Mouse (Mus musculus) myocyte (in vitro differentiated cells): ENCODE data around the gene M6pr. TPM values are rescaled to one million over a fixed set of nuclear protein-coding genes. Genes with fewer than 3 reads are reported as not detected.

Experiments
- H3K27me3 ChIP-seq: one replicate; pipeline ENCODE4 v1.6.1; 2011; ENCODE audit not compliant: control insufficient read depth, insufficient read depth, insufficient read length
- H3K36me3 ChIP-seq: one replicate; pipeline ENCODE4 v1.6.1; 2011; ENCODE audit not compliant: control insufficient read depth, insufficient read depth
- H3K4me2 ChIP-seq: one replicate; pipeline ENCODE4 v1.6.1; 2011; ENCODE audit warnings: low read depth, control low read depth
- H3K4me3 ChIP-seq: one replicate; pipeline ENCODE4 v1.5.1; 2011; ENCODE audit warnings: mild to moderate bottlenecking, control low read depth, moderate library complexity
- H3K79me2 ChIP-seq: one replicate; pipeline ENCODE4 v1.6.1; 2011; ENCODE audit not compliant: control insufficient read depth, insufficient read depth
- H3ac ChIP-seq: one replicate; pipeline ENCODE4 v1.6.1; 2011; ENCODE audit not compliant: control insufficient read depth, insufficient read length
- CEBPB ChIP-seq: IDR thresholded peaks from 2 replicates; pipeline ENCODE4 v1.6.1; 2011; ENCODE audit warnings: mild to moderate bottlenecking, moderate library complexity; ENCODE audit not compliant: poor library complexity, insufficient read depth, severe bottlenecking
- E2F4 ChIP-seq: IDR thresholded peaks from one replicate; pipeline ENCODE4 v1.6.1; 2011; ENCODE audit warnings: mild to moderate bottlenecking, control low read depth, moderate library complexity; ENCODE audit not compliant: insufficient read depth
- MAX ChIP-seq: IDR thresholded peaks from one replicate; pipeline ENCODE4 v1.6.1; 2011; ENCODE audit warnings: low read depth, mild to moderate bottlenecking, control low read depth
- MYOD1 ChIP-seq, 3 experiments: IDR thresholded peaks; one replicate each; pipeline ENCODE4 v1.6.1; 2011; ENCODE audit warnings: control low read depth in 2 of 3, low read depth in 2 of 3, mild to moderate bottlenecking in 2 of 3, moderate library complexity in 1 of 3; ENCODE audit not compliant: insufficient read length in 2 of 3, control insufficient read depth in 1 of 3
- MYOG ChIP-seq, 3 experiments: IDR thresholded peaks; one replicate each; pipeline ENCODE4 v1.6.1; 2011; ENCODE audit warnings: control low read depth in 2 of 3, low read depth in 2 of 3, mild to moderate bottlenecking in 2 of 3; ENCODE audit not compliant: insufficient read length in 2 of 3, control insufficient read depth in 1 of 3, insufficient read depth in 1 of 3
- POLR2A ChIP-seq: IDR thresholded peaks from one replicate; pipeline ENCODE4 v1.6.1; 2011; ENCODE audit warnings: low read depth, mild to moderate bottlenecking, control low read depth, moderate library complexity; ENCODE audit not compliant: insufficient read length
- POLR2AphosphoS2 ChIP-seq: IDR thresholded peaks from one replicate; pipeline ENCODE4 v1.6.1; 2011; ENCODE audit warnings: low read depth, control low read depth; ENCODE audit not compliant: insufficient read length
- REST ChIP-seq: IDR thresholded peaks from one replicate; pipeline ENCODE4 v1.6.1; 2011; ENCODE audit warnings: mild to moderate bottlenecking, control low read depth, moderate library complexity; ENCODE audit not compliant: insufficient read depth, insufficient read length
- SRF ChIP-seq: IDR thresholded peaks from one replicate; pipeline ENCODE4 v1.6.1; 2011; ENCODE audit warnings: low read depth; ENCODE audit not compliant: control insufficient read depth, insufficient read length
- TCF12 ChIP-seq: IDR thresholded peaks from one replicate; pipeline ENCODE4 v1.6.1; 2011; ENCODE audit warnings: mild to moderate bottlenecking, control low read depth; ENCODE audit not compliant: poor library complexity, insufficient read depth, severe bottlenecking
- TCF3 ChIP-seq: IDR thresholded peaks from one replicate; pipeline ENCODE4 v1.6.1; 2011; ENCODE audit warnings: low read depth, control low read depth; ENCODE audit not compliant: insufficient read length
- USF1 ChIP-seq: IDR thresholded peaks from one replicate; pipeline ENCODE4 v1.6.1; 2011; ENCODE audit warnings: low read depth, mild to moderate bottlenecking, control low read depth, moderate library complexity
- polyA plus RNA-seq: library from polyadenylated mRNA; unstranded; fragments of >200 nt; fragmentation: generic; extraction: Trizol; gene quantifications from one replicate; pipeline ENCODE4 v1.2.1, GENCODE M21; 2012; ENCODE audit warnings: missing spikeins

Gene M6pr
- polyA plus RNA-seq, 1 experiment, result 58.8 TPM

GRCm38 (mm10) chr6:122288263-122288662, 20.3 kb upstream of the M6pr start:
- H3ac ChIP-seq, result no peak overlapping the region
- TF ChIP-seq POLR2AphosphoS2, result no peak
- TF ChIP-seq MYOG (IDR thresholded peaks at IDR 0.05; ENCODE audit: control insufficient read depth in 1 of 3, insufficient read depth in 1 of 3, insufficient read length in 2 of 3, low read depth in 2 of 3), result no peak
- no peak for TF ChIP-seq MAX
- no peak for TF ChIP-seq CEBPB
- TF ChIP-seq TCF12, result no peak
- no peak for TF ChIP-seq REST
- no peak for TF ChIP-seq MYOD1 (IDR thresholded peaks at IDR 0.05; ENCODE audit: control insufficient read depth in 1 of 3, insufficient read length in 2 of 3, low read depth in 2 of 3)
- H3K36me3 ChIP-seq, result no peaks in the 10 kb centered on the region
- H3K4me3 ChIP-seq, result no peak overlapping the region
- no peaks in the 10 kb centered on the region for H3K27me3 ChIP-seq
- H3K4me2 ChIP-seq, result no peak overlapping the region
- no peaks in the 10 kb centered on the region for H3K79me2 ChIP-seq

GRCm38 (mm10) chr6:122289313-122289712, 19.2 kb upstream of the M6pr start:
- no peak overlapping the region for H3K4me2 ChIP-seq
- no peaks in the 10 kb centered on the region for H3K79me2 ChIP-seq
- no peaks in the 10 kb centered on the region for H3K27me3 ChIP-seq
- no peak overlapping the region for H3K4me3 ChIP-seq
- TF ChIP-seq E2F4 (no peak), TCF3 (no peak), MAX (no peak), MYOG (IDR thresholded peaks at IDR 0.05; ENCODE audit: control insufficient read depth in 1 of 3, insufficient read depth in 1 of 3, insufficient read length in 2 of 3, low read depth in 2 of 3) (no peak), REST (no peak), POLR2AphosphoS2 (no peak), USF1 (no peak), POLR2A (no peak), TCF12 (no peak), SRF (no peak), CEBPB (no peak)
- H3ac ChIP-seq, result no peak overlapping the region
- no peaks in the 10 kb centered on the region for H3K36me3 ChIP-seq

- Histone ChIP-seq H3K4me3 (no peak overlapping the region), H3K36me3 (no peaks in the 10 kb centered on the region), H3ac (no peak overlapping the region), H3K27me3 (no peaks in the 10 kb centered on the region), H3K79me2 (no peaks in the 10 kb centered on the region), H3K4me2 (no peak overlapping the region)
- no peak for TF ChIP-seq POLR2AphosphoS2
- no peak for TF ChIP-seq TCF3
- TF ChIP-seq MAX, result no peak
These were observed 18.3 kb upstream of the M6pr start for GRCm38 (mm10) chr6:122290253-122290652.

- Histone ChIP-seq H3K4me2 (no peak overlapping the region), H3K79me2 (no peaks in the 10 kb centered on the region)
- TF ChIP-seq TCF12 (no peak), POLR2A (no peak), E2F4 (no peak), MYOD1 (IDR thresholded peaks at IDR 0.05; ENCODE audit: control insufficient read depth in 1 of 3, insufficient read length in 2 of 3, low read depth in 2 of 3) (peak in 1 of 3 experiments; percentile 29)
These were observed 17.3 kb upstream of the M6pr start for GRCm38 (mm10) chr6:122291264-122291663.

GRCm38 (mm10) chr6:122291735-122292134, 16.8 kb upstream of the M6pr start:
- Histone ChIP-seq H3K4me2 (no peak overlapping the region), H3K4me3 (no peak overlapping the region), H3K27me3 (no peaks in the 10 kb centered on the region), H3K36me3 (no peaks in the 10 kb centered on the region), H3ac (no peak overlapping the region), H3K79me2 (no peaks in the 10 kb centered on the region)
- TF ChIP-seq TCF12 (no peak), REST (no peak), POLR2AphosphoS2 (no peak), MYOD1 (IDR thresholded peaks at IDR 0.05; ENCODE audit: control insufficient read depth in 1 of 3, insufficient read length in 2 of 3, low read depth in 2 of 3) (no peak), E2F4 (no peak), CEBPB (no peak), MAX (no peak), SRF (no peak), TCF3 (no peak), MYOG (IDR thresholded peaks at IDR 0.05; ENCODE audit: control insufficient read depth in 1 of 3, insufficient read depth in 1 of 3, insufficient read length in 2 of 3, low read depth in 2 of 3) (no peak), USF1 (no peak), POLR2A (no peak)

More at GRCm38 (mm10) chr6:122291264-122291663, 17.3 kb upstream of the M6pr start:
- no peaks in the 10 kb centered on the region for H3K27me3 ChIP-seq
- no peak overlapping the region for H3ac ChIP-seq
- H3K36me3 ChIP-seq, result no peaks in the 10 kb centered on the region
- H3K4me3 ChIP-seq, result no peak overlapping the region
